Mouse (Mus musculus): ENCODE measurements around the gene Ero1lb. TPM values are rescaled to one million over a fixed set of nuclear protein-coding genes. Genes with fewer than 3 reads are reported as not detected.
"Not testable (repeated sequence)": the region's sequence is repeated elsewhere in the genome, so short reads cannot be mapped to it uniquely, and the experiment has no call there.

Ero1lb gene
- polyA plus RNA-seq, 1 experiment from 2014 or later = 2.1 TPM

GRCm38 (mm10) chr13:12597075-12597474 is 31.4 kb downstream of the Ero1lb start:
- H3K4me2 ChIP-seq; H3K27ac ChIP-seq; H3K27me3 ChIP-seq (replicated peaks); H3K36me3 ChIP-seq; H3K4me3 ChIP-seq; ATAC-seq; H3K9me3 ChIP-seq (replicated peaks); H3K9ac ChIP-seq; H3K4me1 ChIP-seq: not testable (repeated sequence)
- 86% methylated on average over 4 of the region's 4 CpGs for WGBS (ENCODE audit: insufficient replicate concordance)

- not testable (repeated sequence) for H3K9me3 ChIP-seq (replicated peaks); H3K4me1 ChIP-seq; H3K4me2 ChIP-seq; ATAC-seq; H3K36me3 ChIP-seq; H3K4me3 ChIP-seq; H3K27me3 ChIP-seq (replicated peaks); H3K9ac ChIP-seq; H3K27ac ChIP-seq
These were observed 44.5 kb downstream of the Ero1lb start for GRCm38 (mm10) chr13:12610206-12610605.

- H3K4me2 ChIP-seq; H3K36me3 ChIP-seq; H3K4me3 ChIP-seq; H3K9me3 ChIP-seq (replicated peaks); H3K4me1 ChIP-seq; H3K27ac ChIP-seq; H3K9ac ChIP-seq; H3K27me3 ChIP-seq (replicated peaks); ATAC-seq: not testable (repeated sequence)
- WGBS (ENCODE audit: insufficient replicate concordance) = 77% methylated on average over 6 of the region's 6 CpGs
These were observed 48.4 kb downstream of the Ero1lb start for GRCm38 (mm10) chr13:12614026-12614425.

GRCm38 (mm10) chr13:12614591-12614990 is 48.9 kb downstream of the Ero1lb start:
- not testable (repeated sequence) for H3K27me3 ChIP-seq (replicated peaks); H3K9me3 ChIP-seq (replicated peaks); H3K4me2 ChIP-seq; H3K4me1 ChIP-seq; H3K9ac ChIP-seq; H3K36me3 ChIP-seq; H3K4me3 ChIP-seq; H3K27ac ChIP-seq; ATAC-seq
- WGBS (ENCODE audit: insufficient replicate concordance) = 68% methylated on average over 7 of the region's 7 CpGs

GRCm38 (mm10) chr13:12615014-12615413 is 49.3 kb downstream of the Ero1lb start:
- not testable (repeated sequence) for H3K36me3 ChIP-seq; H3K4me2 ChIP-seq; H3K27me3 ChIP-seq (replicated peaks); H3K27ac ChIP-seq; H3K9ac ChIP-seq; H3K4me3 ChIP-seq; H3K9me3 ChIP-seq (replicated peaks); ATAC-seq; H3K4me1 ChIP-seq
- WGBS (ENCODE audit: insufficient replicate concordance) = 76% methylated on average over 10 of the region's 10 CpGs

- not testable (repeated sequence) for H3K27ac ChIP-seq; H3K4me1 ChIP-seq; H3K36me3 ChIP-seq; H3K9me3 ChIP-seq (replicated peaks); H3K27me3 ChIP-seq (replicated peaks); H3K9ac ChIP-seq; H3K4me2 ChIP-seq; H3K4me3 ChIP-seq
- 32% methylated on average over 3 of the region's 3 CpGs for WGBS (ENCODE audit: insufficient replicate concordance)
- ATAC-seq = 0 out of 2 replicates have a peak, but pooled peaks have one; percentile 18
These were observed 50.8 kb downstream of the Ero1lb start for GRCm38 (mm10) chr13:12616489-12616888.

GRCm38 (mm10) chr13:12619808-12620207 is 54.1 kb downstream of the Ero1lb start:
- 73% methylated on average over 8 of the region's 8 CpGs for WGBS (ENCODE audit: insufficient replicate concordance)
- not testable (repeated sequence) for H3K4me3 ChIP-seq; H3K36me3 ChIP-seq; H3K9ac ChIP-seq; ATAC-seq; H3K9me3 ChIP-seq (replicated peaks); H3K4me1 ChIP-seq; H3K27ac ChIP-seq; H3K27me3 ChIP-seq (replicated peaks); H3K4me2 ChIP-seq

GRCm38 (mm10) chr13:12626061-12626460 is 60.4 kb downstream of the Ero1lb start:
- not testable (repeated sequence) for H3K4me1 ChIP-seq; H3K9me3 ChIP-seq (replicated peaks); H3K4me3 ChIP-seq; H3K27ac ChIP-seq; ATAC-seq; H3K36me3 ChIP-seq; H3K4me2 ChIP-seq; H3K9ac ChIP-seq; H3K27me3 ChIP-seq (replicated peaks)
- WGBS (ENCODE audit: insufficient replicate concordance) = 42% methylated on average over 3 of the region's 3 CpGs

- not testable (repeated sequence) for H3K4me3 ChIP-seq; ATAC-seq; H3K36me3 ChIP-seq; H3K9ac ChIP-seq; H3K4me2 ChIP-seq; H3K27me3 ChIP-seq (replicated peaks); H3K4me1 ChIP-seq; H3K27ac ChIP-seq; H3K9me3 ChIP-seq (replicated peaks)
- 71% methylated on average over 8 of the region's 8 CpGs for WGBS (ENCODE audit: insufficient replicate concordance)
These were observed 62.1 kb downstream of the Ero1lb start for GRCm38 (mm10) chr13:12627746-12628145.

GRCm38 (mm10) chr13:12628181-12628580 is 62.5 kb downstream of the Ero1lb start:
- ATAC-seq; H3K27ac ChIP-seq; H3K4me3 ChIP-seq; H3K4me1 ChIP-seq; H3K4me2 ChIP-seq; H3K27me3 ChIP-seq (replicated peaks); H3K36me3 ChIP-seq; H3K9ac ChIP-seq; H3K9me3 ChIP-seq (replicated peaks): not testable (repeated sequence)
- WGBS (ENCODE audit: insufficient replicate concordance) = 66% methylated on average over 5 of the region's 5 CpGs

GRCm38 (mm10) chr13:12630252-12630651 is 64.6 kb downstream of the Ero1lb start:
- H3K36me3 ChIP-seq; H3K9me3 ChIP-seq (replicated peaks); H3K27me3 ChIP-seq (replicated peaks); H3K9ac ChIP-seq; H3K4me1 ChIP-seq; H3K27ac ChIP-seq; H3K4me2 ChIP-seq; ATAC-seq; H3K4me3 ChIP-seq: not testable (repeated sequence)
- 74% methylated on average over 5 of the region's 5 CpGs for WGBS (ENCODE audit: insufficient replicate concordance)

GRCm38 (mm10) chr13:12634941-12635588 is 69.4 kb downstream of the Ero1lb start:
- H3K4me3 ChIP-seq; H3K4me1 ChIP-seq; H3K36me3 ChIP-seq; H3K9ac ChIP-seq; H3K9me3 ChIP-seq (replicated peaks); H3K27me3 ChIP-seq (replicated peaks); H3K27ac ChIP-seq; H3K4me2 ChIP-seq: not testable (repeated sequence)
- 21% methylated on average over 1 of the region's 6 CpGs for WGBS (ENCODE audit: insufficient replicate concordance)
- peak; percentile 49; the same call in 1 of the 2 replicates for ATAC-seq

GRCm38 (mm10) chr13:12642795-12643194 is 77.1 kb downstream of the Ero1lb start:
- ATAC-seq; H3K4me1 ChIP-seq; H3K36me3 ChIP-seq; H3K4me3 ChIP-seq; H3K9ac ChIP-seq; H3K27me3 ChIP-seq (replicated peaks); H3K9me3 ChIP-seq (replicated peaks); H3K27ac ChIP-seq; H3K4me2 ChIP-seq: not testable (repeated sequence)
- WGBS (ENCODE audit: insufficient replicate concordance) = 79% methylated on average over 3 of the region's 4 CpGs

Data from liver, embryonic 12.5 days (tissue).